Mouse (Mus musculus) G1E (cell line): ENCODE measurements around the gene Cdc42ep1.

ENCODE experiments used
- CTCF ChIP-seq: IDR thresholded peaks from 2 replicates; pipeline ENCODE4 v1.5.1; 2012; ENCODE audit warnings: low read depth, low read length, inconsistent platforms, mixed read lengths
- GATA1 ChIP-seq: IDR thresholded peaks from 2 replicates; pipeline ENCODE4 v1.6.1; 2012; ENCODE audit warnings: borderline replicate concordance, low read length, inconsistent platforms, mixed read lengths

GRCm38 (mm10) chr15:78808980-78809379 lies 33.4 kb upstream of the Cdc42ep1 start:
- TF ChIP-seq CTCF (no peak), GATA1 (no peak)
